Mouse (Mus musculus) cerebellum, adult 9-11 months (tissue): Measurements from ENCODE around the gene Iqce.
A peak's percentile ranks its signal among the peaks of the same experiment; 100 is the strongest.

ENCODE experiments used
- DNase-seq: peaks from one replicate; pipeline ENCODE4 v3.0.0; 2022

Iqce gene

GRCm38 (mm10) chr5:140637989-140638388, 64.2 kb downstream of the Iqce start:
- DNase-seq = no peak

GRCm38 (mm10) chr5:140637058-140637410, 65.1 kb downstream of the Iqce start:
- peak; percentile 40 for DNase-seq

DNA sequence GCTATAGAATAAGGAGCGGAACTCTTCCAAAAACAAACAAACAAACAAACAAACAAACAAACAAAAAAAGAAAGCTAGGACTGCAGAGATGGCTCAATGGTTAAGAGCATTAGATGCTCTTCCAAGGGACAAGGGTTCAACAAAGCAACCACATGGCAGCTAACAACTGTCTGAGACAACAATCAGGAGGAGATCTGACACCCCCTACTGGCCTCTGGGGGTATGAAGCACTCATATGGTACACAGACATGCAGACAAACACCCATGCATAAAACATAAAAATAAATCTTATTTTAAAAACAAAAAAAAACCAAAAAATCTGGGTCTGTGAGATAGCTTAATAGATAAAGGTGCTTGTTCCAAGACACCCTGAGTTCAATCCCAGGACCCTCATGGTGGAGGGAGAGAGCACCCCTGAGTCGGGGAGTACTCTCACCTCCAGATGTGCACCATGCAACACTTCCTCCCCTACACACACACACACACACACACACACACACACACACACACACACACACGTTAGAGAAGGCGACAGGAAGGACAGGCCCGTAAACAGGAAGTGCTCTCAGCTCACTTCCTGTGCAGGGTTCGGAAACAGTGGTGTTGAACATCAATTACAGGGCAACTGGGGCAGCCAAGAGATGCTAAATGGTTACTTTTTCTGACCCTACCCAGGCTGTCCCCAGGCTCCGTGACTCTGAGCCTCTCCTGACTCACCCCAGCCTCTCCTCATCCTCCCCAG, 65.7 kb downstream of the Iqce start:
- no peak for DNase-seq

DNA sequence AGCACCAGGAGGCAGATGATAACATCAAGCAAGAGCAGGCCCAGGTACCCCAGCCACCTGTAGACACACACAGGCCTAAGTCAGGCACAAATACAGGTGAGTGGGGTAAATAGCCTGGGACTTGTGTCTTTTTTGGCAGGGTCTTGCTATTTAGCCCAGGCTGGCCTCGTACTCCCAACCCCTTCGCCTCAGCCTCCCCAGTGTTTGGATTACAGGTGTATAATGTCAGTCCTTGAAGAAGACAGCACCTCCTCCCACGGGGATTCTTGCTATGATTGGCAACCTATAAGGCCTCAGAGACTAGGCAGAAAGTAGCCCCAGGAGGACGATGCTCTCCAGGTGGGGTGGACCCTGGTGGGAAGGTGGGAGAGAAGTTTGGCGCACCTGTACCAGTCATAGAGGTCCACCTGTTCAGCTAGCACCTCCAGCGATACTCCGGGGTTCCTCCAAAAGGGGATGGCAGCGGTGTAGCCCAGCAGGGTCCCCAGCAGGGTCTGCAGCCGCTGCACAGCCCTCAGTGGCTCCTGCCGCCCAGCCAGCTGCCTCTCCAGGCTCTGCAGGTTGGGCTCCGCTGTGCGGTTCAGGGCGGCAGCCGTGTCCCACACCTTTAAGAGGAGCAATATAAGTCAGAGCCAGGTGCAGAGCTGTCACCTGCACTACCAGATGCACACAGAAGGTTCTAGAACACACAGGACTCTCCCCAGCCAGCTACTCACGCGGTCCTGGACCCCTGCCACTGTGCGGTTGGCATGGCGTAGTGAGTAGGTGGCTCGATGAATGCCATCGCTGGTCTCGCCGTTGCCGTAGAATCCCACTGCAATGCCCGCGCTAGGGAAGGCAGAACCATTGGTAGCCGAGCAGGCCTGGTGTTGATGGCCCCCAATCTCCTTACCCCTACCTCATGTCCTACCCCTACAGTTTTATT, 67.1 kb downstream of the Iqce start:
- no peak for DNase-seq

DNA sequence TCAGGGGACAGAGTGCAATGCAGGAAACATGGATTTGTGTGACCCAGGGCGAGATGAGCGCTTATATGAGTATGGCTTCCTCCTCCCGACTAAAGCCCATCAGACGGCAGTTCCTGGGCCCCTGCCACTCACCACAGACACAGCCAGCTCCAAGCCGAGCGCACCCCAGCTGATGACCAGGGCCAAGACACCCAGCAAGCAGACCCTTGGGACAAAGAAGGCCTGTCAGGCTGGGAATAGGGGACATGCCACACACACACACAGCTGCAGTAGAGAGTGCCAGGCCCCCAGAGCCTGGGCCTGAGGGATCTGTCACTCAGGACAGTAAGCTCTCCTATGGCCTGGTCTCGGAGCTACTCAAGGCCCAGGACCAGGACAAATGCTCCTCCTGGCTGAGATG, 68.7 kb downstream of the Iqce start:
- peak; percentile 30 for DNase-seq

GRCm38 (mm10) chr5:140628995-140629394, 73.2 kb downstream of the Iqce start:
- no peak for DNase-seq

- DNase-seq = no peak
Measured at GRCm38 (mm10) chr5:140627580-140627979, 74.6 kb downstream of the Iqce start.

- DNase-seq = no peak
Measured at GRCm38 (mm10) chr5:140624961-140625360, 77.2 kb downstream of the Iqce start.

DNA sequence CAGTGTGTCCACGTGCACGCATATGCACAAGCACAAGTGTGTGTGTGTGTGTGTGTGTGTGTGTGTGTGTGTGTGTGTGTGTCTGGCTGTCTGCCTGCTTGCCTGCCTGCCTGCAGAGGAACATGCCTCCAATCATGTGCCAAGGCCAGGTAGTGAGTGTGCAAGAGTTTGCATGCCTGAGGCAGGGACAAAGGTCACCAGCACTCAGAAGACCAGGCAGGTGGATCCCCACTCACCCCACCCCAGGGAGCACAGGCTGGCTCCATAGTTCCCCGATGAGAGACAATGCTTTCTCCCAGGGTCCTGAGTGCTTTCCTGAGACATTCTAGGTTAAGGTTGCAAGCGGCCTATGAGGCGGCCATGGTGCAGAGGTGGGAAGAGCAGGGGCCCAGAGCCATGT, 77.9 kb downstream of the Iqce start:
- no peak for DNase-seq

- DNase-seq = no peak
Measured at GRCm38 (mm10) chr5:140623791-140624190, 78.4 kb downstream of the Iqce start.

- no peak for DNase-seq
Measured at GRCm38 (mm10) chr5:140622978-140623670, 79.1 kb downstream of the Iqce start.

- DNase-seq = no peak
Measured at GRCm38 (mm10) chr5:140621517-140621916, 80.7 kb downstream of the Iqce start.

DNA sequence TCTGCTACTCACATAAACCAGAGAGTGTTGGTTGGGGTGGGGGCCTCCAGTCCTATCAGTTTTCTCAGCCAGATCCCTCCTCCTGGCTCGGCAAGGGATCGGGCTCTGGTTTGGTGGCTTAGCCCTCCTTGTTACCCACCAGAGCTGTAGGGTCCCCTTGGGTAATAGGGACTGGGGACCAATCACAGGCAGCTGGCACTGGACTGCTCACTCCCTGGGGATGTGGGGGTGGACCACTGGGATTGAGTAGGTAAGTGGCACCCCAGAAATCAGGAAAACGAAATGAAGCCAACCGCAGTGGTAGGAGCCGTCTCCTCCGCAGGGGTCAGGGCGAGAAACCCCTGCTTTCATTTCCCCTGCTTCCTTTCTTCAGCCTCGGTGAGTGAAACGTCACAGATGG, 81.1 kb downstream of the Iqce start:
- DNase-seq = no peak

DNA sequence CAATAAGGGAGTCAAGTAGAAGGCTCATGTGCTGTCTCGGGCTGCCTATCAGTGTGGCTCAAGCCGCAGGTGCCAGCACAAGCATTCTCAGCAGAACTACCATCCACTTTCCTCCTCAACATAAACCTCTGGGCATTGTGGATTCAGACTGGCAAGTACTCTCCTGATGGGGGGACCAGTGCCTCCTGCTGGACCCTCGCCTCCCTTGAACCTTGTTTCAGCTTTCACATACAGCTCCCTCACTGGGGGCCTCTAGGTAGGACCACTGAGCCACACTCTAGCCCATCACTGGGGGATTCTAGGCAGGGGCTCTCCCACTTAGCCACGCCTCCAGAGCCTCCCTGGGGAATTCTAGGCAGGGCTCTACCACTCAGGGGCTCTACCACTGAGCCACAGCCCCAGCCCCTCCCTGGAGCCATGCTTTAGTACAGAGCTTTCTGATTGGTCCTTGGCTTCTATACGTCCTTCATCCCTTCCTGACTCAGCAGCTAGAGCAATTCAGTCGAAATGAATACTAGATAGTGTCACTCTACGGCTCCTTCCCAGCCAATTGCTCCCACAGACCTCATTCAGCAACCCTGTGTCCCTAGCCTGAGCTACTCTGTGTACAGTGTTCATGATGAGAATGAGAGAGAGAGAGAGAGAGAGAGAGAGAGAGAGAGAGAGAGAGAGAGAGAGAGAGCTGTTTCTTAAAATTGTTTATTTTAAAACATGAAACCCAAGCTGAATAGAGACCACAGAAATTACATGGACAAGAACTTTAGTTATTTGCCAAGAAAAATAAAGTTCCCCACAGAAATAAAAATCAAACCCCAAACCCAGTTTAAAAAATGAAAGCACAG, 82.1 kb downstream of the Iqce start:
- no peak for DNase-seq

- peak; percentile 40 for DNase-seq
Measured at GRCm38 (mm10) chr5:140619151-140619771, 82.9 kb downstream of the Iqce start.

GRCm38 (mm10) chr5:140617714-140618113, 84.5 kb downstream of the Iqce start:
- DNase-seq = no peak

DNA sequence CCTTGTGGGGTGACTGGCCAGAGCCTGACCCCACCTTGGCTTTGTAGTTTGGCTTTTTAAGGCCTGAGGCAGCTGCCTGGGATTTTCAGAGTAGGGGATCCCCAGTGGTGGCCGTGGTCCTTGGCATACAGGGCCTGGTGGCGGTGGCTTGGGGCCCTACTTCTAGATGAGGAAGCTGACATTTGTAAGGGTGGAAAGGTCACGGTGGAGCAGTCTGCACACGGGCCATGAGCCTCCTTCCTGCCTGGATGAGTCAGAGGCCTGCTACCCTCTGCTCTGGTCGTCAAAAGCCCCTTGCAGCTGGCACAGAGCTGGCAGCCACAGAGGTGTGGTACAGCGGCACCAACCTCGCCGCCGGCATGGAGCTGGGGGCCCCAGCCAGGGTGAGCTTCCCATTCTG, 85.5 kb downstream of the Iqce start:
- no peak for DNase-seq

DNA sequence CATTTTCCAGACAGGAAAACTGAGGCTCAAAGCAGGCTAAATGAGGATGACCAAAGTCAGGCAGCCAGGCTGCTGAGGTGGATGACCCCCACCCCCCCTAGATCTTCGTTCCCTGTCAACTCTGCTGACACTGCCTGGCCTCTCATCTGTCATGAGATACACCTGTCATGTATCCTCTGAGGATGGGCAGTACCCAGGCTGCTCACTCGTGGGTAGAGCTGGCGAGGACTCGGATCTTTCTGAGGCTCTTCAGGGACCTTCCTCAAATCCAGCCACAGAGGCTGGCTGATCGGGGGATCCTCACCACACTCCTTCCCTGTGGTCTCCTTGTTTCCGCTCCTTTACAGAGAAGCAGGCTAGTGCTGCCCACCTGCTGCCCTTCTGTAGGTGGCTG, 86.1 kb downstream of the Iqce start:
- no peak for DNase-seq

- no peak for DNase-seq
Measured at GRCm38 (mm10) chr5:140615321-140616109, 86.7 kb downstream of the Iqce start.

DNA sequence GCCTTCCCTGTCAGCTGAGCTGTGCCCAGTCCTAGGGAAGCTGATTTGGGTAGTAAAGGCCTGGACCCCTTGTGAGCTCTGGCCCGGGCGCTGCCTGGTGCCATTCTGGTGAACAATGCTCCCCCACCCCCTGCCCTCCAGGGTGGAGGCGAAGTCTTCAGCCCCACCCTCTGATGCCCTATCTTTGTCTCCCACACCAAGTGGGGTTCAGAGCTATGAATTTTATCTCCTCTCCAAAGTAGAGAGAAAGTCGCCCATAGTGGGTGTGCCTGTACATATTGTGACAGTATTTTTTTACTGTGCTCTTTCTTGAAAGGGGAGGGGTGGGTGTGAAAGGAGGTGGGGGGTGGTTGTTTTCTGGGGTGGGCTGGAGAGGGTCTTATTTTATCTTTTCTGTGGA, 87.3 kb downstream of the Iqce start:
- no peak for DNase-seq

GRCm38 (mm10) chr5:140614141-140614540, 88.0 kb downstream of the Iqce start:
- DNase-seq = no peak
